Mouse (Mus musculus) liver, adult (tissue): ENCODE data around the gene Cnnm2.
A peak's percentile ranks its signal among the peaks of the same experiment; 100 is the strongest.

Experiments
- GATA4 ChIP-seq: IDR thresholded peaks from 2 replicates; pipeline ENCODE4 v1.6.1; 2014; ENCODE audit warnings: mild to moderate bottlenecking, low read length; ENCODE audit not compliant: insufficient replicate concordance

Cnnm2 gene

GRCm38 (mm10) chr19:46877886-46878285 lies 116.5 kb downstream of the Cnnm2 start:
- TF ChIP-seq GATA4 = no peak

GRCm38 (mm10) chr19:46878346-46878745 lies 117.0 kb downstream of the Cnnm2 start:
- TF ChIP-seq GATA4 = no peak

GRCm38 (mm10) chr19:46879876-46880275 lies 118.5 kb downstream of the Cnnm2 start:
- TF ChIP-seq GATA4 = no peak

DNA sequence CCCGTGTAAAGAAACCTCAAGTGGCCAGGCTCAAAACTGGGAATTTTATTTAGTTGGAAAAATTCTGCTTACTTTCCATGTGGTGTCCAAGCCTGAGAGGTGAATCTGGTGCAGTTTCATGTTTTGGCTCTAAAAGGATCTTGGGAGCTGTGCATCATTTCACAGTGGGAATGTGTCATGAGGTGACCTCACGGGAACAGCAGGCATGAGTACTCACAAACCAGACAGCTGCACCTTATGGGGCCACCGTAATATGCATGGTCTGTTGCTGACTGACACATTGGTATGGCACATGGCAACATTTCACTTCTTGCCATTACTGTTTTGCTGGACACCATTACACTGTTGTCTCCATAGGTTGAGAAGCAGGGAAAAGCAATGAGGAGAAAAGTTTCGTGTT lies 124.0 kb downstream of the Cnnm2 start:
- TF ChIP-seq GATA4 = no peak

GRCm38 (mm10) chr19:46886826-46887225 lies 125.4 kb downstream of the Cnnm2 start:
- no peak for TF ChIP-seq GATA4

DNA sequence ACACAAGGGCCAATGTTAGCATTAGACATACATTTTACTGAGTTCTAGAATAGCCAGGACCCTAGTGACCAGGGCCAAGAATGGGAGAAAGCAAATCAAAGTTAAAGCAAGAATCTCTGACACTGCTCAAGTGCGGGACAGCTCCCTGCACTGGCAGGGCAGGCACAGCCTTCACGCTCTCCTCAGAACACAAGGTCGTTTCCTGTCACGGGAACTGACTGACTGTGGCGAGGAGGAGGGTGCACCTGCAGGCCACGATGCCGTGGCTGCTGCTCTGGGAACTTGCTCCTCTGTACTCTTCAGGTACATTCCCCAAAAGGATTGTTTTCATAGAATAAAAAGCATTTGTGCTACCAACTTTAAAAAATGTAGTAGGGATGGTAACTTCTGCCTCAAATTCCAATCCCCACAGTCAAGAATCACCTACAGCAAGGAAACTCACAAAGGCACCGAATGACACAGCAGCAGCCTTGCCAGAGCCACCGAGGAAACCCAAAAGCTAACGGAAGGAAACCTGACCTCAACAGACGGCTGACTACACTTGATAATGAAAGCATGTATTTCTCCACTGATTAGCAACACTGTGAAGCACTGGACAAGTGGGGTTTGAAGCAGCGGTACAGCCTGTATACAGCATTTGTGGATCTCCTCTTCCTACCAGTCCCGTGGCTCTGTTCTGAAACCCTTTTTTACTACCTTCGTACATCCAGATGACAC lies 126.6 kb downstream of the Cnnm2 start:
- TF ChIP-seq GATA4 = 0 out of 2 replicates have a peak, but pooled peaks have one; percentile 23

- TF ChIP-seq GATA4 = no peak
Measured at GRCm38 (mm10) chr19:46889666-46890065, 128.3 kb downstream of the Cnnm2 start.

- TF ChIP-seq GATA4 = no peak
Measured at GRCm38 (mm10) chr19:46890657-46891056, 129.3 kb downstream of the Cnnm2 start.

DNA sequence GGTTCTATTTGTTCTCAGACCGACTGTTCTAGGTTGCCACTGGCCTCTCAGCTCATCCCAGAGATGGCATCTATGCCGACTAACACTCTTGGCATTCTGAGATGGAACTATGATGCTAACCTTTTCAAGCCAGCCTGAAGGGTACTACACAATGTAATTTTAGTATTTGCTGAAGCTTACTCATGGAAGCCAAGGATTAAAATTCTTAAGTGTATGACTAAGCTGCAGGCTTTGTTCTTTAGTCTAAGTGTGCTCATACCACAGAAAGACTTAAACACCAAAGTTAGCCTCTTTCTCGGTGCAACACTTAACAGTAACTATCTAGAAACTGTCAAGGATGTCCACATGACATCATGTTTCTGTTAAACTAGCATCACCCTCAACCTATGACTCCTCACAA lies 131.5 kb downstream of the Cnnm2 start:
- TF ChIP-seq GATA4 = no peak

GRCm38 (mm10) chr19:46893484-46893883 lies 132.1 kb downstream of the Cnnm2 start:
- no peak for TF ChIP-seq GATA4

- no peak for TF ChIP-seq GATA4
Measured at GRCm38 (mm10) chr19:46897135-46897534, 135.7 kb downstream of the Cnnm2 start.

- TF ChIP-seq GATA4 = no peak
Measured at GRCm38 (mm10) chr19:46898222-46898621, 136.8 kb downstream of the Cnnm2 start.

DNA sequence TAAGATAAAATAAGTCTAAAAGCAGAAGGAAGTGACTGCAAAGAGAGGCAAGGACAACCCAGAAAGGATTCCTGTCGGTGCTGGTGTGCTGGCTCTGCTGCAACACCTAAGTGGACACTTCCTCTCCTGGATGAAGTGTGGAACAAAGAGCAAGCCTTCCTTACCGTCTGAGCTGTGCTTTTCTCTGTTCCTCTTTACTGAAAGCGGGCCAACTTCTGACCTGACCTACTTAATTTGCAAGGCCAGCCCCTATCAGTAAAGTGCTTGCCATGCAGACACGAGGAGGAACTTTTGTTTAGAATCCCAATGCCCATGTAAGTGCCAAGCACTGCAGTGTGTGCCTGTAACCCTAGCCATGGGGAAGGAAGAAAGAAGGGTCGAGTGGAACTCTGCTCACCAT lies 137.9 kb downstream of the Cnnm2 start:
- no peak for TF ChIP-seq GATA4

DNA sequence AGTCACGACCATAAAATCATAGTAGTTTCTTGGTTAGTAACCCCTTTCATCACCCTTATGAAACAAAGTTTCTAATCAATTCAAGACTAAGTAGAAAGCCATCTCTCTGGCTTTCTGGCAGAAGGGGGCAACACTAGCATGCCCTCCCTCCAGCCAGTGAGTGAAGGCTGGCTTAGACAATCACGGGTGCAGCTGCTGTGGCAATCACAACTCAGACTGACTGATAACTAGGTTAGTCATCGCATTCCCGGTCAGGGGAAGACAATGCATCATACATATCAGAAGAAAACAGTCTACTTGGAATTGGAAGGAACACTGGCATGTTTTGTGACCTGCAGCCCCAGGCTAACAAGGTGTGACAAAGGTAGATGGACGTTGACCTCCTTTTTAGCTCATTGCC lies 138.5 kb downstream of the Cnnm2 start:
- TF ChIP-seq GATA4 = no peak

GRCm38 (mm10) chr19:46900786-46901185 lies 139.4 kb downstream of the Cnnm2 start:
- TF ChIP-seq GATA4 = no peak

GRCm38 (mm10) chr19:46901323-46901722 lies 139.9 kb downstream of the Cnnm2 start:
- TF ChIP-seq GATA4 = no peak

DNA sequence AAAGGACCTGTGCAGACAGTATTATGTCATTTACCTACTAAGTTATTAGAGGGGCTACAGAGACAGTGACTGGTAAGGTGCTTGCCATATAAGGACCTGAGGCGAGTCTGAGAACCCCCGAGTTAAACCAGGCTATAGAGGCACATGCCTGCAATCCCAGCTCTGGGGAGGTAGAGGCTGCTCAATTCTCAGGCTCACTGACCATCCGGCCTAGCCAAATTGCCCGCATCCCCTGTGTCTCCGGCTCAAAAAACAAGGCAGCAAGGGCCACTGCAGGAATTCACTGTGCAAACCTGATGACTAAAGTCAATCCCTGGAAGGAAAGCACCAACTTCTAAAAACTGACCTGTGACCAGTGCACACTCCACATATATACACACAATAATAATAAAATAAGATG lies 142.0 kb downstream of the Cnnm2 start:
- no peak for TF ChIP-seq GATA4
